Mouse (Mus musculus) spleen, adult 10 weeks (tissue): ENCODE results near the gene Klk1b11. TPM values are rescaled to one million over a fixed set of nuclear protein-coding genes. Genes with fewer than 3 reads are reported as not detected.

Experiments used
- polyA plus RNA-seq: library from polyadenylated mRNA; stranded (reverse); fragments of 350-450 nt; fragmentation: Illumina TruSeq; extraction: RNeasy Lipid Tissue Mini Kit (QIAGEN cat#74804); gene quantifications from one replicate; pipeline ENCODE4 v1.2.3, GENCODE M21; 2015; ENCODE audit warnings: low replicate concordance; ENCODE audit not compliant: insufficient read depth

Gene Klk1b11
- polyA plus RNA-seq: not detected

GRCm38 (mm10) chr7:43995577-43995976 lies at the start of gene Klk1b11:
Gene Klk1b11, plus strand, starts transcription at chr7:43995877.

GRCm38 (mm10) chr7:43950364-43950763 lies 45.3 kb upstream of the Klk1b11 start, which contains the start of gene Klk1b8:
Gene Klk1b8, plus strand, starts transcription at chr7:43950664.

GRCm38 (mm10) chr7:43966451-43966850 lies 29.2 kb upstream of the Klk1b11 start, which contains the start of gene Klk1b1:
Gene Klk1b1, plus strand, starts transcription at chr7:43966751.

GRCm38 (mm10) chr7:43975761-43976160 lies 19.9 kb upstream of the Klk1b11 start, which contains the start of gene Klk1b9:
Gene Klk1b9, plus strand, starts transcription at chr7:43976061.

GRCm38 (mm10) chr7:44011868-44012267 lies 16.2 kb downstream of the Klk1b11 start, which contains the start of gene Klk1b26:
Gene Klk1b26, plus strand, starts transcription at chr7:44012168.

Other genes with a start within 250 kb of the Klk1b11 start
- gene Klk12, start 227.0 kb upstream of the Klk1b11 start, polyA plus RNA-seq: not detected
- not detected for gene Klk11, start 221.3 kb upstream of the Klk1b11 start, polyA plus RNA-seq
- not detected for gene Klk10, start 214.8 kb upstream of the Klk1b11 start, polyA plus RNA-seq
- gene Klk9, start 204.0 kb upstream of the Klk1b11 start, polyA plus RNA-seq: not detected
- gene Klk8, start 198.3 kb upstream of the Klk1b11 start, polyA plus RNA-seq: 18.2 TPM
- not detected for gene Klk7, start 184.6 kb upstream of the Klk1b11 start, polyA plus RNA-seq
- gene Klk6, start 171.4 kb upstream of the Klk1b11 start, polyA plus RNA-seq: not detected
- gene Klk5, start 153.9 kb upstream of the Klk1b11 start, polyA plus RNA-seq: not detected
- not detected for gene Klk4, start 114.7 kb upstream of the Klk1b11 start, polyA plus RNA-seq
- gene Klk15, start 62.1 kb upstream of the Klk1b11 start, polyA plus RNA-seq: not detected
- not detected for gene Klk1b8, start 45.2 kb upstream of the Klk1b11 start, polyA plus RNA-seq
- not detected for gene Klk1b1, start 29.1 kb upstream of the Klk1b11 start, polyA plus RNA-seq
- not detected for gene Klk1b9, start 19.8 kb upstream of the Klk1b11 start, polyA plus RNA-seq
- gene Klk1b26, start 16.3 kb downstream of the Klk1b11 start, polyA plus RNA-seq: not detected
- gene Klk1b27, start 56.4 kb downstream of the Klk1b11 start, polyA plus RNA-seq: 1.4 TPM
- not detected for gene Klk1b21, start 106.5 kb downstream of the Klk1b11 start, polyA plus RNA-seq
- not detected for gene Klk1b22, start 116.8 kb downstream of the Klk1b11 start, polyA plus RNA-seq
- not detected for gene Klk1b16, start 140.9 kb downstream of the Klk1b11 start, polyA plus RNA-seq
- not detected for gene Klk1b24, start 192.4 kb downstream of the Klk1b11 start, polyA plus RNA-seq
- not detected for gene Klk1b3, start 202.3 kb downstream of the Klk1b11 start, polyA plus RNA-seq
- not detected for gene Klk1b4, start 211.6 kb downstream of the Klk1b11 start, polyA plus RNA-seq
- not detected for gene Klk1b5, start 220.1 kb downstream of the Klk1b11 start, polyA plus RNA-seq
- gene Klk1, start 229.5 kb downstream of the Klk1b11 start, polyA plus RNA-seq: 8.8 TPM
- not detected for gene Gm36864, start 240.3 kb downstream of the Klk1b11 start, polyA plus RNA-seq